Mouse (Mus musculus) erythroblast, embryonic 14.5 days (primary cell): Measurements from ENCODE around the gene Cadps. TPM values are rescaled to one million over a fixed set of nuclear protein-coding genes. Genes with fewer than 3 reads are reported as not detected.

Experiments
- H3K27me3 ChIP-seq: 2 replicates; pipeline ENCODE4 v1.6.1; 2012; ENCODE audit warnings: inconsistent platforms; ENCODE audit not compliant: control insufficient read depth
- H3K36me3 ChIP-seq: 2 replicates; pipeline ENCODE4 v1.6.1; 2012; ENCODE audit warnings: mild to moderate bottlenecking, inconsistent platforms; ENCODE audit not compliant: control insufficient read depth
- H3K4me1 ChIP-seq: 2 replicates; pipeline ENCODE4 v1.6.1; 2012; ENCODE audit warnings: inconsistent platforms; ENCODE audit not compliant: control insufficient read depth
- H3K4me3 ChIP-seq: replicated peaks from 2 replicates; pipeline ENCODE3; 2012; ENCODE audit warnings: moderate library complexity, mild to moderate bottlenecking, inconsistent platforms
- H3K9me3 ChIP-seq: 2 replicates; pipeline ENCODE4 v1.6.1; 2012; ENCODE audit warnings: low read length, inconsistent platforms, mixed read lengths; ENCODE audit not compliant: control insufficient read depth
- GATA1 ChIP-seq: IDR thresholded peaks from 2 replicates; pipeline ENCODE4 v1.6.1; 2012; ENCODE audit warnings: low read length, inconsistent platforms, mixed read lengths
- TAL1 ChIP-seq: IDR thresholded peaks from 3 replicates; pipeline ENCODE4 v1.6.1; 2012; ENCODE audit warnings: low read length, inconsistent platforms, mixed read lengths
- polyA plus RNA-seq: library from polyadenylated mRNA; stranded (reverse); fragments of >175 nt; gene quantifications from 2 replicates; pipeline ENCODE4 v1.2.3, GENCODE M21; 2012

Cadps gene
- polyA plus RNA-seq, 1 experiment: not detected

- TF ChIP-seq TAL1 (no peak), GATA1 (no peak)
- Histone ChIP-seq H3K27me3 (no peaks in the 10 kb centered on the region), H3K4me1 (no peaks in the 10 kb centered on the region), H3K4me3 (no peak overlapping the region), H3K9me3 (no peaks in the 10 kb centered on the region), H3K36me3 (no peaks in the 10 kb centered on the region)
Measured at GRCm38 (mm10) chr14:12375451-12375850, 447.4 kb downstream of the Cadps start.

GRCm38 (mm10) chr14:12350271-12350916 lies 472.5 kb downstream of the Cadps start:
- Histone ChIP-seq H3K9me3 (no peaks in the 10 kb centered on the region), H3K4me1 (no peaks in the 10 kb centered on the region), H3K36me3 (no peaks in the 10 kb centered on the region), H3K27me3 (peaks cover 67% of the 10 kb centered on the region), H3K4me3 (no peak overlapping the region)
- no peak for TF ChIP-seq TAL1
- TF ChIP-seq GATA1: no peak

- no peak for TF ChIP-seq GATA1
- no peak for TF ChIP-seq TAL1
- H3K4me1 ChIP-seq: no peaks in the 10 kb centered on the region
- H3K4me3 ChIP-seq: no peak overlapping the region
- peaks cover 75% of the 10 kb centered on the region for H3K27me3 ChIP-seq
- H3K9me3 ChIP-seq: no peaks in the 10 kb centered on the region
- H3K36me3 ChIP-seq: no peaks in the 10 kb centered on the region
Measured at GRCm38 (mm10) chr14:12349334-12350090, 473.4 kb downstream of the Cadps start.

GRCm38 (mm10) chr14:12348089-12348488 lies 474.8 kb downstream of the Cadps start, which contains the start of gene Fezf2:
Fezf2 (minus strand) TSS chr14:12348189.
- TF ChIP-seq TAL1: no peak
- no peak for TF ChIP-seq GATA1
- no peaks in the 10 kb centered on the region for H3K4me1 ChIP-seq
- H3K36me3 ChIP-seq: no peaks in the 10 kb centered on the region
- no peak within 1 kb of the TSS for H3K4me3 ChIP-seq
- peaks cover 90% of the 10 kb centered on the region for H3K27me3 ChIP-seq
- H3K9me3 ChIP-seq: no peaks in the 10 kb centered on the region

- Histone ChIP-seq H3K27me3 (peaks cover 97% of the 10 kb centered on the region), H3K36me3 (no peaks in the 10 kb centered on the region), H3K9me3 (no peaks in the 10 kb centered on the region), H3K4me3 (no peak overlapping the region), H3K4me1 (no peaks in the 10 kb centered on the region)
- no peak for TF ChIP-seq TAL1
- no peak for TF ChIP-seq GATA1
Measured at GRCm38 (mm10) chr14:12346865-12347600, 475.8 kb downstream of the Cadps start.

- Histone ChIP-seq H3K9me3 (no peaks in the 10 kb centered on the region), H3K27me3 (peaks cover 99% of the 10 kb centered on the region), H3K4me3 (no peak overlapping the region), H3K36me3 (no peaks in the 10 kb centered on the region), H3K4me1 (no peaks in the 10 kb centered on the region)
- TF ChIP-seq GATA1 (no peak), TAL1 (no peak)
Measured at GRCm38 (mm10) chr14:12346011-12346864, 476.6 kb downstream of the Cadps start.

- no peaks in the 10 kb centered on the region for H3K36me3 ChIP-seq
- H3K9me3 ChIP-seq: no peaks in the 10 kb centered on the region
- peaks cover 100% of the 10 kb centered on the region for H3K27me3 ChIP-seq
- TF ChIP-seq TAL1: no peak
- H3K4me1 ChIP-seq: no peaks in the 10 kb centered on the region
- H3K4me3 ChIP-seq: no peak overlapping the region
Measured at GRCm38 (mm10) chr14:12345241-12345921, 477.5 kb downstream of the Cadps start.

- no peaks in the 10 kb centered on the region for H3K4me1 ChIP-seq
- no peaks in the 10 kb centered on the region for H3K9me3 ChIP-seq
- H3K27me3 ChIP-seq: peaks cover 100% of the 10 kb centered on the region
- H3K36me3 ChIP-seq: no peaks in the 10 kb centered on the region
- no peak overlapping the region for H3K4me3 ChIP-seq
- TF ChIP-seq TAL1: no peak
Measured at GRCm38 (mm10) chr14:12344746-12345240, 478.1 kb downstream of the Cadps start.
